Mouse (Mus musculus) spleen, embryonic (tissue): ENCODE data around the gene Mad2l2.

ENCODE experiments used
- CTCF ChIA-PET: fragments of 350-600 bp; sonication (Branson Sonifier 250); formaldehyde crosslinking; loops from one replicate; lab custom pipeline; 2022; lab: Charles Lee

The Mad2l2 gene

DNA sequence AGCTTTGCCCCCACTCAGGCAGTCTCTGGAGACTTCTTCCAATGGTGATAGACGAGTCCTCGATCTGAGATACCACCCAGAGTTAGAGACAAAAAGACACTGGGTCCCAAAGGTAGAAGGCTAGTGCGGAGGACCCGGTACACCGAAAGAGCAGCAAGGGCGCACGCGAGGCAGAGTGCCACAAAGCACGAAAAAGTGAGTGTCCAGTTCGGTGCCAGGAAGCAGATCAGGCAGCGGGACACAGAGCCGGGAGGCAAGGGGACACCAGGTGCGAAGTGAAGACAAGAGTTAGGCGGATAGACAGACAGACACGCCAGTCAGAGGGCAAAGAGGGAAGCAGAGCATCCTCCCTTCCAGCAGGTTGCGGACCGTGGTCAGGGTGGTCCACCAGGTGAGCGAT is at the start of gene Mad2l2:
TSS of gene Mad2l2 (plus strand) at position 252 of the 400 bp plus-strand sequence.
- CTCF ChIA-PET: no interaction called here

DNA sequence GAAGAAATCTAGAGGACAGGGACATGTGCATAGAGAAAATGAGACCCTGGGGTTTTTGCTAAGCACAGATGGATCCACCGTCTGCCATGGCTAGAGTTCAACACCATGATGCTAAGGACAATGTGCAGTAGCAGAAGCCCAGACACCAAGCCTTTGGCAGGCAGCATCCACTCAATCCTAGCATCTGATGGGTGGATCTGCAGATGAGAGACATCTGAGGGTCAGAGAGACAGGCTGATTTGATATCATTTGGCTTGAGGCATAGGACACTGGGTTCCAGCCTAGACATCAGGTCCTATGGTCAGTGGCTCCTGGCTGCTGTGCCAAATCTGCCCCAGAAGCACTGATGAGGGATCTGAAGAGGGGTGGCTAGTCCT is 49.6 kb upstream of the Mad2l2 start:
- CTCF ChIA-PET: no interaction called here

DNA sequence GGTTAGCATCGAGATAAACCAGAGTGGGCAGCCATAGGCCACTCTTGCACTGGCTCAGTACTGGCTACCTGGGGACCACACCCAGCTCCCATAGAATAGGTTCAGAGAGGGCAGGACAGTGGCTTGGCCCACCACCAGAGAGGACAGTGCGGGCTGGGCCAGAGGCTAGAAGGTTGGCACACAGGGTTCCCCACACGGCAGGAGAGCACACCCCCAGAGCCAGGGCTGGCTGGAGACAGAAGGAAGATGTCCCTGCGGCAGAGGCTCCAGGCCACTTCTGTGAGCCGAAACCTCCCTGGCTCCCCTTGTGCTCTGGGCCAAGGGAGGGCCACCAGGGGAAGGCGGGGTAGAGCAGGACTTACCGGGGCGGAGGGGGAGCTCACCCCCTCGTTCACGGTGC is 49.0 kb upstream of the Mad2l2 start:
- CTCF ChIA-PET: interaction anchor here (0.7 kb wide), 1 partner anchor 162 kb away, joined by 3 read pairs; no protein-coding TSS in a partner anchor

DNA sequence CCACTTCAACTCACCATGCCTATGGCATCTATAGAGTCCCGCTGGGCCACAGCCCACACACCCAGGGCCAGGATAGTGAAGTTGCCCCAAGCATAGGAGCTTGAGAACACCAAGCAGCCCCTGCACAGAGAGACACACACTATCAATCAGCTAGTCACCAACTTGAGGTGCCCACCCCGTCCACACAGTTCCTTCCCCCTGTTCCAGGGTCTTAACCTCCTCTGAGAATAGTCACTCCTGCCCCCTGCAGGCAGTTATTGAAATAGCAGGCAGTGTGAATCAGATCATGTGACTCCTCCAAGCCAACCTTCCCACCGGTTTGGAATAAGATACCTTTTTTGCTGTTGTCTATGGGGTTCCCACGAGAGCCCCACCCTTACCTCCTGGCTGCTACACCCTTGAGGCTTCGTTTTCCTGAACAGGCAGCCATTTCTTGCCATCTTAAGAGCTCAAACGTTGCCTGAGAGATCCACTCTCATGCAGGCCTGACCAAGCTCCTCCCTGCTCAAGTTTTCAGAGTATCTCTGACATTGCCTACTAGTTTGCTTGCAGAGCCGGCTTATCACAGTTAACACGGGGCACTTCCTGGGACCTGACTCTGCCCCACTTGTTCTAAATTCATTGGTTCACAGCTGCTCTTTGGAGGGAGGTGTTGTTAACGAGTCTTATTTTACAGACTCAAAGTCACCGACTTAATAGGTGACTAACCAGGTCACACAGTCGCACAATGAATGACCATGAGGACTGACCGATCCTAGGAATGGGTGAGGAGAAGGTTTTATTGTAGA is 47.7 kb upstream of the Mad2l2 start:
- CTCF ChIA-PET: no interaction called here

DNA sequence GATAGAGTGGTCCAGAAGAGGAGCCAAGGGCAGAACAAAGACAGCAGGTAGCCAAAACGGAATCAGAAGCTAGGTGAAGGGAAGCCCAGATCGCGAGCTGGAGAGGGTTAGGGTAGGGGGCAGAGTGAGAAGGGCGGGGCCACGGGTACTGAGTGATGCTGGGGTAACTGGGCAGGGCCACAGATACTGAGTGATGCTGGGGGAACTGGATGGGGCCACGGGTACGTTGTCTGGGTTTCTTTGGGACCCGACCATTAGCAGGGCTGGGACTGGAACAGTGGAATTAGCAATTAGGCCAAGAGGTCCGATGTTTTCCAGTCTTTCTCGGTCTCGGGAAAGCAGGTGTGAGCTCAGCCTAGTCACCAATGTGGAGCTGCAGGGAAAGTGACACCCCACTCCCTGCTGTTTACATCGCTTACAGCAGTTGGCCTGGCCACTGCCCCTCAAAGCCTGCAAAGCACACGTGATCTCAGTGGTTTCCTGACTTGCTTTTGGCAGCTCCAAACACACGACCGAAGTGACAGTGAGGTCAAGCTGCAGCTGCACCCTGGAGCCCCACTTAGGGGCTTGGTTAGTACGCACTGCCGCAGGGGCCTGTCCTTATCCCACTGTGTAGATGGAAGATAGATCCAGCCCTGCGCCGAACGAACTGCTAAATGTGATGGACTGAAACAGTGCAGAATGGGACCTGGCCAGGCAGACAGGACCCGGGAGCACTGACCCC is 46.8 kb upstream of the Mad2l2 start:
- CTCF ChIA-PET: no interaction called here

DNA sequence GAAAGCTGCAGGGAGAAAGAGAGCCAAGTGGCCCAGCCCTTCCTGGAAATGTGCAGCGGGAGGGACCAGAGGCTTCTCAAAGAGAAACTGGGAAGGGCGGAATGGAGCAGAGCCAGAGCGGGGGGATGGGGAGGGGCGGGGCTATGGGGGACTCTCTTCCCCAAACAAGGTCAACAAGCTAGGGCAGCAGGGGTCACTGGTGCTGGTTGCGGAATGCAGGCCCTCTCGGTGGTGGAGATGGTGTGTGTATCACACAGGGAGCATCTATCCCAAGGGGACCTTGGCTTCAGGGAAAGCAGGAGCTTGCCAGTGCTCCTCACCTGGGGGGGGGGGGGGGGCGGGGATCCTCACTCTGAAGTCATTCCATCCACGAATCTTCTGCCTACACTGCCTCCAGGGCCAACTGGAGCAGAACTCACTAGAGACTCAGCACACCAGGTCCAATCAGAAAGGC is 45.9 kb upstream of the Mad2l2 start:
- CTCF ChIA-PET: no interaction called here

DNA sequence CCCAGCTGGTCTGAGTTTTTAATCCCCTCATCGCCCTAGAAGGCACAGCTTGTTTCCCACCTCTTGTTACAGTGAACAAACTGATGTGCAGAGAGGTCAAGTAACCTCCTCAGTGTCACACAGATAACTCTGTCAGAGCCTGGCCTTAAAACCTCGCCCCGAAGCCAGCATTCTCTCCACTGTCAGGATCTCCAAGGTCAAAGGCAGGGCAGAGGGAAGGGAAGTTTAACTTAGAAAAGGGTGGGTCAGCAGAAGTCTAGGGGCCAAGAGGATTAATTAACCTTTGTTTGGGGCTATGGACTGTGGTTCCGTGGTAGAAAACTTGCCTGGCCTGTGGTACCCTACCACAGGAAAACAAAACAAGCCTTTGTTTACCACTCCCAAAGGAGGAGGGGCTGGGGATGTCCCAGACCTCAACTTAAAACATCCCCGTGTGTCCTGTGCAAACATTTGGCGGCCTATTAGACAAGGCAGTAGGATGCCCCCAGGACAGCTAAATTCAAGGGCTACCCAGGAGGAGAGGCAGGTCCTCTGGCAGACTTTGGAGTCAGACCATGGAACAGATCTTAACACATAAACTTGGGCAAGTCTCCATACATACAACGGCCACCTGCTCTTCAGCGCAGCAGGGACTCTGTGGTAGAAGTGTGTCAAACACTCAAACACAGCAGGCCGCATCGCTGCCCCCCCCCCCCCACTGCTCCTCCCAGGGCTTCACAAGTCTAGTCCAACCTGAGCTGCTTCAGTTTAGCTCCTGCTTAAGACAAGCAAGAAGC is 44.9 kb upstream of the Mad2l2 start:
- CTCF ChIA-PET: no interaction called here

DNA sequence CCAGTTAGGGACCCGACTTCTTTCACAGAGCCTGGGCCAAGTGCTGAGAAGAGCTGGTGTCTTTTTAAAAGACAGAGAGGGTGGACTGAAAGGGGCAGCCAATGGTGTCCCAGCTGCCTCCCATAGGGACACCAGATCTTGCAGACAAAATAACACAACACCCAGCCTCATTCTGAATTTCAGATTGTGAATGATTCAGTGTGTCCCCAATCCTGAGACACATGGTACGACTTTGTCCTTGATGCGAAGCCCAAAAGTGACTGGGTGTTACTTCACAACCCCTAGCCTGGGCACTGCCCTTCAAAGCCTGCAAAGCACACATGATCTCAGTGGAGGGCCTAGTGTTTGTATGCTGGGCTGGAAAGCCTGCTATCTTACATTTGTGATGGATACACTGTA is 44.3 kb upstream of the Mad2l2 start:
- CTCF ChIA-PET: no interaction called here

DNA sequence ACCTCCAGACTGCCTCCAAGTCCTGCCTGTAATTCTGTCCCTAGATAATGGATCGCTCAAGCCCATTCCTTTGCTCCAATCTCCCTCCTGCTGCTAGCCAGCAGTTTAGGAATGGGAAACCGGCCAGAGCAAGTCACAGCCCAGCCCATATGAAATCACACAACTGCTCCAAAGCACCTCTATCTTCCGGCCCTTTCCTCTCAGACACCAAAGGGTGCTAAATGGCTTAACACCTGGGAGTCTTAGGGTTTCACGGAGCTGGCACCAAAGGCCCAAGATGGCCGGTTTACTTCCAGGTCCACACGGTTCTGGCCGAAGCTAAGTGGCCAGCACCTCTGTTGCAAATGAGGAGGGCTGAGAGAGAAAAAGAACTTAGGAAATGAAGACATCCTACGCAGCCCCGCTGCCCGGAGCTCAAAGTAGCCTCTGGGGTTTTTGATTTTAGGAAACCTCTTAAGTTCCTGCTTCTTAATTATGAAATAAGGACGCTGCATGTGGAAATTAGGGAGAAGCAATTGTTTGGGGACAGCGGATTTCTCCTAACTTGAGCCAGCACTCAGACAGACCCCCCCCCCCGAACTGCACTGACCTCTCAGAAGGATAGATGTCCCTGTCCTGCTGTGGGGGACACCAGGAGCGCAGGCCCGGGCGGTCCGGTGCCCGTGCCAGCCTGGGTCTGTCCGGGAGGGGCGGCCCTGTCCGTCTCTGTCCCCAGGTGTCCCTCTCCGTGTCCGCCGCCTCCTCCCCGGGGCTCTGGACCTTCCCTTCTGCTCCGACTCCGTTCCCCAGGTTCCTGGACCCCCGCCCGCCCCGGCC is 42.9 kb upstream of the Mad2l2 start:
- CTCF ChIA-PET: no interaction called here

DNA sequence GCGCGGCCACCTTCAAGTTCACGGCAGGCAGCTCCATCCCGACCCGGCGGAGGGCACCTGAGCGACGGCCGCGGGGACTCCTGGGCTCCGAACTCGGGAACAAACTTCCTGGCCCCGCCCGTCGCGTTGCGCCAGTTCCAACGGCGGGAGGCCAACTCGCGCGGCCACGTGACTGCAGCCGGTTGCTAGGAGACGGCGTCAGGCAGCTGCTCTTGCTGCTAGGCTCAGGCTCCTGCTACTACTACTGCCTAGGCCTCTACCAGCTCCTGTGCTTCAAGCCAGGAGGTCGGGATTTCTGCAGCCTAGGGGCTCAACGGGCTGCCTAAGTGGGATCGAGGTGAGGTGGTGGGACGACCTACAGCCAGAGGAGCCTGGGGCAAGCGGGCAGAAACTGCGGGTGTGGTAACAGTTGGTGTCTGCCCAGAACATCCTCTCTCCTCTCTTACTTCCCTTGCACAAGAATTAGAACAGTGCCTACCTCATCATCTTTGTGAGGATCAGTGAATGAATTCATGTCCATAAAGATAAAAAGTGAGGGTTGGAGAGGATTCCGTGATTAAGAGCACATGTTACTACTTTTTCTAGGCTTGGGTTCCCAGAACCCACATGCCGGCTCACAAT is 42.2 kb upstream of the Mad2l2 start, which contains the start of gene Agtrap:
TSS of gene Agtrap (minus strand) at position 125 of the 621 bp plus-strand sequence.
- CTCF ChIA-PET: no interaction called here

DNA sequence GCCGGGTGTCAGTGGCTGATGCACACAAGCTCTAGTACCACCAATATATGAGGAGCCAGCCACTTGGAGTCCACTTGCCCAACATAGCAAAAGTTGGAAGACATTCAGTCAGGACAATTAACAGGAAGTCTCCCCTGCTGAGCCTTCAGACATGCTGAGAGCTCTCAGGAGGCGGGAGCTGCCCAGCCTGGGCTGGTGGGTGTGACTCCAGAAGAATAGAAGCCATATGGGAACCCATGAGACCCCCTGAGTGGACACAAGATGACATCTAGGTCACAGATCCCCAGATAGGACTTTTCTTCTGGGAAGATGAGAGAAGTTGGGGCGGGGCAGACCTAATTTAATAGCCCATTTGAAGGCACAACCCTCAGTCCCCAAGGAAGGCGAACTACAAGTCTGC is 41.0 kb upstream of the Mad2l2 start:
- CTCF ChIA-PET: no interaction called here

DNA sequence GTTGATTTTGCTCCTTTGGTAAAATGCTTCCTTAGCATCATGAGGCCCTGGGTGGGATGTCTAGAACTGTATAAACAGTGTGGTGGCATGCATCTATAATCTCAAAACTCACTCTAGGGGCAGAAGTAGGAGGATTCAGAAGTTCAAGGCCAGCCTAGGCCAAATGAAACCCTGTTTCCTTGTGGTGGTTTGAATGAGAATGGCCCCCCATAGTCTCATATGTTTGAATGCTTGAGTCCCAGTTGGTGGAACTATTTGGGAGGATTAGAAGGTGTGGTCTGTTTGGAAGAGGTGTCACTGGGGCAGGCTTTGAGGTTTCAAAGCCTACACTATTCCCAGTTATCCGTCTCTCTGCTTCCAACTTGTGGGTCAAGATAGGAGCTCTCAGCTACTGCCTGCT is 39.0 kb upstream of the Mad2l2 start:
- CTCF ChIA-PET: no interaction called here

DNA sequence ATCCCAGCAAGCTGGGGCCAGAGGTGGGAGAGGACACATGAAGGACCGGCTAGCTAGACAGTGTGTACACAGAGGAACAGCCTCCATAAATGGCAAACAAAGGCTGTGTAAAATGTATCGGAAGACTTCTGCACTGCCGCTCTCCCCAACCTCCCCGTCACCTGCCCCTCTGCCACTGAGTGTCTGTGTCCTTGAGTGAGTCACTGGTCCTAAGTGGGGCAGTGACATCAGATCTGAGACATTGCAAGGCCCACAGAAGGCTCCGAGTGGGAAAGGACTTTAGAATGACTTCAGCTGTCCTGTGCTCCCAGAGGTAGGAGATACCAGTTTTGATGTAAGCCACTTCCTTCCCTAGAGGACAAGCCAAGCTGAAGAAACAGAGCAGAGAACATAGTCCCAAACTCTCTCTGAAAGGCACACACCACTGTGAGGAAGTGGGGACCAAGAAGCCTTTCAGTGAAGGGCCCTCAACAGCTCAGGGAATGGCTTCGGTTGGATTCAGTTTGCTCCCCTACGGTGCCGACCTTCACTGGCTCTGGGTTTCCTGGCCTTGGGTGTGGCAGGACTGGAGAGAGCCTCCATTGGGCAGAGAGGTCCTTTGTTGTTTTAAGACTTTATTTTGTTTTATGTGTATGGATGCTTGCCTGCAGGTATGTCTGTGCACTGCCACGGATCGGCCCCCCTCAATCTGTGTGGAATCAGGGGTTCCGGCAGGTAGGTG is 37.5 kb upstream of the Mad2l2 start:
- CTCF ChIA-PET: interaction anchor here (0.6 kb wide), 1 partner anchor 28 kb away, joined by 3 read pairs; no protein-coding TSS in a partner anchor

DNA sequence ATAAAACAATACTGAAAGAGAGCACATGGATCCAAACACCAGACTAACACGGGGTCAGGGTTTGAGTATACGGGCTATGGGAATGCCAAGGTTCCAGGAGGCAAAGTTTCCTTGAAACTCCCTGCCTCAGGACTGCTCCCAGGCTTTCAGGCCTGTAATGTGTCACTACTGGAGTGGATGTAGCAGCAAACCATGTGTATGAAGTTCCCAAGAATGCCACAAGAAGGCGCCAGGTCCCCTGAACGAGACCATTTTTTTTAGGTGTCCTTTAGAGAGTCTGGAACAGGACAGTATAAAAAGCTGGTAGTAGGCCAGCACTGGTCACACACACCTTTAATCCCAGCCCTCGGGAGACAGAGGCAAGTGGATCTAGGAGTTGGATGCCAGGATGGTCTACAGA is 36.0 kb upstream of the Mad2l2 start:
- CTCF ChIA-PET: no interaction called here

DNA sequence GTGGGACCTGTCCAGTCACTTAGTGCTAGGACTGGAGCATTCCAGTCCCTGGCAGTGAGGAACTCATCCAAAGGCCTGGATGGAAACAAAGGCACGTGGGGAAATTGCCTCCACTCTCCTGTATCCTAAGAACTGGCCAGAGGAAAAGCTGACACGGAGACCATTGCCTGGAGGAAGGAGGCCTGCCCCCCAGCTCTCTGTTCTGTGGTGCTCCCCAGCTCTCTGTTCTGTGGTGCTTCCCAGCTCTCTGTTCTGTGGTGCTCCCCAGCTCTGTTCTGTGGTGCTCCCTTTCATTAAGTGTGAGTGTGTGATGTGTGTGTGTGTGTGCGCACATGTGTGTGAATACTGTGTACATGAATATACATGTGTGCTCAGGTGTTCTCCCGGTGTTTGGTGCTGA is 35.1 kb upstream of the Mad2l2 start:
- CTCF ChIA-PET: no interaction called here

DNA sequence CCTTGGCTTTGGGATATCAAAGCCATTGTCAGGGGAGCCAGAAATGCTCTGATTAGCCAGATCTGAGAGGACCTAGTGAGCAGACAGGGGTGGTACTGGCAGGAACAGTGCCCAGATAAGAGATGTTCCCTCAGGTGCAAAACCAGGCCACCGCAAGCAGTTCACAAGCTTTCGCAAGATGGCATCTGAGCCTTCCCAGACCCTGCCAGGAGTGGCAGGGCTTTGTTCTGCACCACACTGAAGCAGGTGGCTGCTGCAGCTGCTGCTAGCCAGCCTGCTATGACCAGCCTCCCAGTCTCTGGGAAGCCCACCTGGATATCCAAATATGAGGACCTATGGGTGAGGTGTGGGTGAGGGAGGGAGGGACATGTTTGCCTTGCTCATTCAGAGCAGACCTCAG is 32.2 kb upstream of the Mad2l2 start:
- CTCF ChIA-PET: no interaction called here

DNA sequence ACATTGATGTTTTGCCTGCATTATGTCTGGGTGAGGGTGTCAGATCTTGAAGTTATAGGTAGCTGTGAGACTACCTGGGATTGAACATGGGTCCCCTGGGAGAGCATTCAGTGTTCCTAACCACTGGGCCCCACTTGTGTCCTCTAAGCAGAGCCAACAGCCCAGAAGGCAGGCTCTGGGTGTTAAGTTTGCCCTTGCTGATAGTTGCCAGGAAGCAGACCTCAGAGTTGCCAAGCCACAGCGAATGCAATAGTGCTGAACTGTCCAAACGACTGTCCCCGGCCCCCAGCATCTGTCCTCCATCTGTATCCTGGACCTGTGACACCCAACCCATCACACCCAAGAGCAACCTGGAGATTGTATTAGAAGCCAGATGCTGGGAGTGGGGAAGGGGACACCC is 31.5 kb upstream of the Mad2l2 start:
- CTCF ChIA-PET: no interaction called here

DNA sequence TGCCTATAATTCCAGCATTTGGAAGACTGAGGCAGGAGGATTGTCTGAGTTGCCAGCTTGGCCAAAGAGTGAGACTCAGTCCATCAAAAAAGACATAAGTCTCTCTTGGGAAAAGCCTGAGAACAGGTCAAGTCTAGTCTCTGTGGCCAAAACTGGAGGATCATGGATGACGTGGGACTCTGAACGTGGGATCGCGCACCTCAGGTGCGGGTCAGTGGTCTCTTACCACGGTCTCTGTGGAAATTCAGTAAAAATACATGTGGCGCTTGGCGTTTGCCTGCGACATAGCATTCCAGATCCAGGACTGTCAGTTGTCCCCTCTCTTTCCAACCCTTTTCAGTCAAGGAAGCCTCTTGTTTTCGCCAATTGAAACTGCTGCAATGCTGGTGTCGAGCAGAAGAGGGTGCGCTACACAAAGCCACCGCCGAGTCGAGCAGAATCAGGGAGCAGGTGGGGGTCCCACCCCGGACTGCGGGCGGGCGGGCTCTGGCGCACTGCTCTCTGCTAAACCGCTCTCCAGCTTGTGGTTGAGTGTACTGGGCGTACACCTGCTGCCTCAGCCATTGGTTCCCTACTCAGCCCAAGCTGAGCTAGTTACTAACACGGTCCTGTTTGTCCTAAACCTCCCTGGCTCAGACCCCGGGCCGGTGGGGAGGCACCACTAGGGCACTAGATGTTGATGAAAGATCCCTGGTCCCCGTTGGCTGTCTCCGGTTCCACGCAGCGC is 28.2 kb upstream of the Mad2l2 start:
- CTCF ChIA-PET: no interaction called here

DNA sequence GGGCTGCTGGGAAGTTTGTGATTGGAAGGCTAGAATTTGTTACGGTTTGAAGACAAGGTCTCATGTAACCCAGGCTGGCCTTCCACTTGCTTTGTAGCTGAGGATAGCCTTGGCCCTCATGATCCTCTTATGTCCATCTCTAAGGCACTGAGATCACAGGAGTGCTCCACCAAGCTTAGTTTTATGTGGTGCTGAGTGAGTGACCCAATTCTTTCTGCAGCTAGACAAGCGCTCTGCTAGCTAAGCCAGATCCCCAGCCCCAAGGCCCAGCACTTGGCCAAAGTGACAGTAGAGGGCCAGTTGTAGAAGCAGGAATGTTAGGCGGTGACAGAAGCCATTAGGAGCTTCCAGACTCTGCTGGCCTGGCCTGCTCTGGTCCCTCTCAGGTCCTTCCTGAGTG is 26.0 kb upstream of the Mad2l2 start:
- CTCF ChIA-PET: no interaction called here
